ENCODE assay signal across 10 mouse cellular contexts in the genomic region with DNA sequence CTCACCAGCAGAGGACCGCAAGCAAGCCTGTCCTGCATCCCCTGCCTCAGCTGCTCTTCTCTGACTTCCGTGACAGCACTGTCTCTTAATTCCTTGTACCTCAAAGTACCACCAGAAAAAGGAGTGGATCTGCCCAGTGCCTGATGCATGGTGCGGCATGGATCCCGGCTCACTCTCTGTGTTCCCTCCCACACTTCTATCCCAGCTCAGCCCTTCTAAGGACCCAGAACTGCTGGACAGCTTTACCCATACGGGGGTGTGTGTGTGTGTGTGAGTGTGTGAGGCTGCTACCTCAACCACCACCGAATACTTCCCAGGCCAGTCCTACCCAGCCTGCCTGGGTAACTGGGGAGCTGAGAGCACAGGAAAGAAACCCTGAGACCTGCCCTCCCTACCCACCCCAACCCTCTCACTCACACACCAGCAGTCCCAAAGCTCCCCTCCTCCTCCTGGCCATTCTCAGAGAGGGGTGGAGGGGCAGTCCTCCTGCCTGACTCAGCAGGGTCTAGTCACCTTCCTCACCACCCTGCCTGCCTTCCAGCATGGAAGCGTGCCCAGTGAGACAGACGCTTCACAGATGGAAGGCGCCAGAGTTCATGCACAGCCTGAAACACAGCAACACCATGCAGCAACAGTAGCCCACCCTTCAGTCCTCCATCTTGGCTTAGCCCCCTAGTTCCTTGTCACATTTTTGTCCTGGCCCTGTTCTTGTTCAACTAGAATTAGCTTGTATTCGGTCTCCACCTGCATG. TPM values are rescaled to one million over a fixed set of nuclear protein-coding genes. Genes with fewer than 3 reads are reported as not detected.
DNase-seq lines count a peak whose midpoint lies in the region; ATAC-seq lines count a peak whose summit lies in the region.
"Had no signal": no experiment of that assay in that cellular context is flagged by ENCODE, and none has a peak within 500 bp of the region (broad histone marks: within the 10 kb centered on the region; RNA-seq: fewer than 3 reads in every experiment).

No protein-coding gene starts in this region.

- no peak overlapping the region for H3K4me3 ChIP-seq in intestine, embryonic 14.5 days (ENCODE audit: low read depth, low read length)
- no peak overlapping the region for H3K4me3 ChIP-seq in intestine, embryonic 16.5 days (ENCODE audit: low read length)
- H3K4me3 ChIP-seq in hindbrain, embryonic 15.5 days, result no peak overlapping the region
- H3K4me3 ChIP-seq: stomach, embryonic 15.5 days had no signal

- no peak overlapping the region for H3K4me2 ChIP-seq in intestine, embryonic 14.5 days (ENCODE audit: low read length)
- H3K4me2 ChIP-seq in intestine, embryonic 16.5 days (ENCODE audit: low read depth, low read length), result no peak overlapping the region
- no peak overlapping the region for H3K4me2 ChIP-seq in hindbrain, embryonic 15.5 days
- H3K4me2 ChIP-seq: lung, embryonic 14.5 days; stomach, embryonic 15.5 days had no signal

- no peaks in the 10 kb centered on the region for H3K9me3 ChIP-seq in intestine, embryonic 14.5 days (ENCODE audit: control insufficient read depth, low read length)
- no peaks in the 10 kb centered on the region for H3K9me3 ChIP-seq in intestine, embryonic 16.5 days (ENCODE audit: control insufficient read depth, low read length)
- H3K9me3 ChIP-seq in hindbrain, embryonic 15.5 days, result no peaks in the 10 kb centered on the region
- H3K9me3 ChIP-seq: stomach, embryonic 15.5 days had no signal

- H3K4me1 ChIP-seq in intestine, embryonic 14.5 days (replicated peaks; ENCODE audit: control insufficient read depth, insufficient read depth, low read length), result no peaks in the 10 kb centered on the region
- H3K4me1 ChIP-seq in intestine, embryonic 16.5 days (ENCODE audit: control insufficient read depth, insufficient read depth, low read length), result peaks cover 3% of the 10 kb centered on the region
- H3K4me1 ChIP-seq in hindbrain, embryonic 15.5 days (replicated peaks), result no peaks in the 10 kb centered on the region
- H3K4me1 ChIP-seq: stomach, embryonic 15.5 days had no signal

- 0 out of 2 replicates have a peak, but pooled peaks have one; percentile 4 for ATAC-seq in intestine, embryonic 14.5 days (replicated peaks; ENCODE audit: low FRiP score, low TSS enrichment, low read depth)
- no peak; the same call in 1 of the 2 replicates for ATAC-seq in intestine, embryonic 16.5 days
- 0 out of 2 replicates have a peak, but pooled peaks have one; percentile 20 for ATAC-seq in hindbrain, embryonic 15.5 days (ENCODE audit: low FRiP score, low read depth)

- H3K9ac ChIP-seq in intestine, embryonic 14.5 days (ENCODE audit: low read length), result no peak overlapping the region
- no peak overlapping the region for H3K9ac ChIP-seq in intestine, embryonic 16.5 days (ENCODE audit: low read depth, low read length)
- no peak overlapping the region for H3K9ac ChIP-seq in hindbrain, embryonic 15.5 days
- H3K9ac ChIP-seq: lung, embryonic 14.5 days; stomach, embryonic 15.5 days had no signal

- WGBS in intestine, embryonic 14.5 days, result 87% methylated on average over 10 of the region's 10 CpGs
- 84% methylated on average over 10 of the region's 10 CpGs for WGBS in intestine, embryonic 16.5 days
- 88% methylated on average over 10 of the region's 10 CpGs for WGBS in hindbrain, embryonic 15.5 days

- DNase-seq in adrenal gland, postnatal 25 days, result peak; percentile 47
- no peak for DNase-seq in adrenal gland, adult 18-20 months (ENCODE audit: low spot score in 2 of 2)
- DNase-seq in intestine, embryonic 14.5 days (ENCODE audit: low spot score), result no peak
- peak; percentile 34 for DNase-seq in Muller cell, postnatal 12 days (ENCODE audit: inconsistent ontology term)
- DNase-seq in retina, embryonic 14.5 days (ENCODE audit: low spot score), result no peak
- no peak for DNase-seq in spleen, adult 18-20 months

- no peaks in the 10 kb centered on the region for H3K27me3 ChIP-seq in intestine, embryonic 14.5 days (replicated peaks; ENCODE audit: control insufficient read depth, insufficient read depth, low read length)
- H3K27me3 ChIP-seq in intestine, embryonic 16.5 days (replicated peaks; ENCODE audit: control insufficient read depth, insufficient read depth, low read length), result no peaks in the 10 kb centered on the region
- H3K27me3 ChIP-seq in hindbrain, embryonic 15.5 days, result no peaks in the 10 kb centered on the region
- H3K27me3 ChIP-seq: stomach, embryonic 15.5 days had no signal

- H3K27ac ChIP-seq in intestine, embryonic 14.5 days (ENCODE audit: low read depth), result no peak overlapping the region
- no peak overlapping the region; the same call in 1 of the 2 replicates for H3K27ac ChIP-seq in intestine, embryonic 16.5 days (ENCODE audit: low read length)
- H3K27ac ChIP-seq in hindbrain, embryonic 15.5 days (replicated peaks), result no peak overlapping the region
- H3K27ac ChIP-seq: stomach, embryonic 15.5 days had no signal

- H3K36me3 ChIP-seq in intestine, embryonic 14.5 days (ENCODE audit: control insufficient read depth, insufficient read depth, low read length), result peaks cover 56% of the 10 kb centered on the region
- 0 out of 2 replicates have a peak, but pooled peaks cover 8% of the 10 kb centered on the region for H3K36me3 ChIP-seq in intestine, embryonic 16.5 days (ENCODE audit: control insufficient read depth, insufficient read depth, low read length)
- peaks cover 23% of the 10 kb centered on the region for H3K36me3 ChIP-seq in hindbrain, embryonic 15.5 days

RNA-seq across cellular contexts. Expression of gene Tomm20, which starts 16.7 kb away (rescaled TPM):
- total RNA-seq in adrenal gland, postnatal 25 days (2021), result 162 and 189 TPM in 2 replicates
- total RNA-seq in adrenal gland, adult 18-20 months (2021), result 100 to 1,000 TPM; 186 to 207 TPM
- polyA plus RNA-seq in intestine, embryonic 14.5 days (2014; fragmentation: Nextera tagmentation; extraction: Ambion mirVana), result 297 TPM in 2 replicates
- polyA plus RNA-seq in intestine, embryonic 16.5 days (2015; fragmentation: Nextera tagmentation; extraction: Ambion mirVana), result 314 and 329 TPM in 2 replicates
- 196 and 200 TPM in 2 replicates for polyA plus RNA-seq in hindbrain, embryonic 15.5 days (2015; fragmentation: Nextera tagmentation; extraction: Ambion mirVana)

RNA-seq across cellular contexts. Expression of gene Rbm34, which starts 41.9 kb away (rescaled TPM):
- 13.0 and 15.4 TPM in 2 replicates for total RNA-seq in adrenal gland, postnatal 25 days (2021)
- 10 to 100 TPM; 10.8 to 11.3 TPM for total RNA-seq in adrenal gland, adult 18-20 months (2021)
- polyA plus RNA-seq in intestine, embryonic 14.5 days (2014; fragmentation: Nextera tagmentation; extraction: Ambion mirVana), result 26.5 and 26.6 TPM in 2 replicates
- 20.6 and 22.0 TPM in 2 replicates for polyA plus RNA-seq in intestine, embryonic 16.5 days (2015; fragmentation: Nextera tagmentation; extraction: Ambion mirVana)
- 23.7 and 25.2 TPM in 2 replicates for polyA plus RNA-seq in hindbrain, embryonic 15.5 days (2015; fragmentation: Nextera tagmentation; extraction: Ambion mirVana)

Comparison
In these comparisons a context has a peak if more than half of its experiments do, and no peak if none do; other contexts are left out.
1. DNase-seq: peak in adrenal gland, postnatal 25 days (single experiment) and Muller cell, postnatal 12 days (single experiment); none in adrenal gland, adult 18-20 months (0 of 2), intestine, embryonic 14.5 days (single experiment), retina, embryonic 14.5 days (single experiment) and spleen, adult 18-20 months (0 of 2).